Mouse (Mus musculus) C2C12 (cell line): ENCODE measurements around the gene Zfhx3.

Experiments
- CEBPB ChIP-seq: IDR thresholded peaks from one replicate; pipeline ENCODE4 v1.6.1; 2011; ENCODE audit warnings: low read depth, mild to moderate bottlenecking, control low read depth, moderate library complexity
- CTCF ChIP-seq: IDR thresholded peaks from one replicate; pipeline ENCODE4 v1.5.1; 2011; ENCODE audit not compliant: control insufficient read depth, insufficient read depth, insufficient read length
- MYOG ChIP-seq: IDR thresholded peaks from one replicate; pipeline ENCODE4 v1.6.1; 2011; ENCODE audit not compliant: control insufficient read depth, insufficient read length; ENCODE audit errors: extremely low read depth
- USF1 ChIP-seq: IDR thresholded peaks from one replicate; pipeline ENCODE4 v1.6.1; 2011; ENCODE audit warnings: low read depth, mild to moderate bottlenecking, control low read depth, moderate library complexity

- TF ChIP-seq MYOG: no peak
- TF ChIP-seq CTCF: no peak
- no peak for TF ChIP-seq USF1
- TF ChIP-seq CEBPB: no peak
These were observed 945.4 kb downstream of the Zfhx3 start for GRCm38 (mm10) chr8:108887890-108888289.
